Mouse (Mus musculus) CD4-positive, CD25-positive, alpha-beta regulatory T cell, adult 4 months (primary cell): ENCODE measurements at regions not wholly inside any gene's neighbourhood (a gene's known extent, or its start where the extent isn't known, plus 50 kb on each side); places are given as distances from the start of the nearest gene placed in this dataset.
"Not testable (repeated sequence)": the region's sequence is repeated elsewhere in the genome, so short reads cannot be mapped to it uniquely, and the experiment has no call there.

ENCODE experiments used
- ATAC-seq: one replicate; pipeline ENCODE4 v1.8.0; 2017

DNA sequence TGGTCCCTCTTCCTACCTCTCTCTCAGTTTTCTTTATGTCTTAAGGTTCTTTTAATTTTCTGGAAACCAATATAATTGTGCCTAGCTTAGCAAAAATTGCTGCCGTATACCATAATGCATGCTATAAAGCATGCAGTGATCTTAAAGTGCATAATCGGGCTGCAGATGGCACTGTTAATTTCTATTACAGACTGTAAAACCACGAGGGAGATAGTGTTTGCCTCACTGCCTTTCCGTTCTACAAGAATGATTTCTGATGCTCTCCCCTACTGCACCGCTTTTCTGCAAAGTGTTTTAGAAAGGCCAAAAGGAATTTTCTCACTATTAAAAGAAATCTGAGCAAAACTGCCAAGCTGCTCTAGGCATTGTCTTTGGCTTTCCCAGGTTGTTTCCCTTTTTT, 357.6 kb downstream of the Tusc1 start:
- no peak for ATAC-seq

GRCm38 (mm10) chr4:92942068-92942707, 393.1 kb downstream of the Tusc1 start:
- peak; percentile 62 for ATAC-seq

DNA sequence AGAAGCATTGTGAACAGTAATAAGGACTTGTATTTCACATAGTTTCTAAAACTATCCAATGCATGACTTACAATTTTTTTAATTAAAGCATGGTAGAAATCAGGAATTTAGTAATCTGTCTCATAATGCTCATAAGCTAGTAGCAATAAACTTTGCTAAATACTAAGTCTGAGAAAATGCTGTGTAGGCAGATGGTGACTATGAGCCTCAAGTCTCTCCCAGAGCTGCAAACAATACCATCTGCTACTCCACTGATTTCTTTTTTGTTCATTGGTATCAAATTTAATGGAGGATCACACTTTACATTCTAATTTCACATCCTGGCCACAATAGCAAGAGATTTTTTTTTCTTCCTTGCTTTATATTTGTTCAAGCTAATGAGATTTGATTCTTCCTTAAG, 404.0 kb downstream of the Tusc1 start:
- no peak for ATAC-seq

DNA sequence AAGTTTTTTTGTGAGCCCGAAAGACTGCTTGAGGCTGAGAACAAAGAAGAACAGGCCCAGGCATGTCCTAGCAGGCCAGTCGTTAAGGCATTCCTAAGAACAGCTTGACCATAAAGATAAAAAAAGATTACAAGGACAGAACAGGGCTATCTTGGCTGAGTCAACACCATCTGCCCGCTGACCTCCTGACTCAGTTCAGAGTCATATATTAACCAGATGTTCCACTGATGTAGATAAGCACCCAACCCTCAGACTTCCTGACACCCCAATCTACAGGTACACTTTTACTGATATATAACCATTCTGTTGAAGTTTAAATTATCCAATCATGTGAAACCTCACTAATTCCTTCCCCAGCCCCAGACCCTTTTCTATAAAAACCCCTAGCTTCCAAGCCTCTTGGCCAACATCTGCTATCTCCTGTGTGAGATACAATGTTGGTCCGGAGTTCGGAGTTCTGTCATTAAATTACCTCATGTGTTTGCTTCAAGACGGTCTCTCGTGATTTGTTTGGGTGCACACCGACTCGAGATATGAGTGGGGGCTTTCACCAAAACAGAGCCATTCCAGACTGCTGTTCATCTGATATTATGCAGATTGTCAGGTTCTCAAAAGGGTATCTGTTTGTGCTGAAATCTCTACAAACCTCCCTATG, 413.8 kb downstream of the Tusc1 start:
- no peak for ATAC-seq

DNA sequence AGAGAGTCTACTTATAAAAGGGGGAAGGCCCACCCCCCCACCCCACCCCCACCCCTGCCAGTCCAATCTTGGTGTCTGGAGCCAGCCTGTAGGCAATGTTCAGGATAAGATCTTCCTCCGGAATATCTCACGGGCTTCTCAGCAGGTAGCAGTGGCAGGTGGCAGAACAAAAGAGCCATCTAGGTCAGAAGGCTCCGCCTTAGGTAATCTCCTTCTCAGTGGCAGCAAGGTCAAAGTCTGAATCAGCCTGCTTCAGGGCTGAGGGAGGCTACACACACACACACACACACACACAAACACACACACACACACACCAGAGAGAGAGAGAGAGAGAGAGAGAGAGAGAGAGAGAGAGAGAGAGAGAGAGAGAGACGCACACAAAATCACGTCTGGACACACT, 431.8 kb downstream of the Tusc1 start:
- ATAC-seq: not testable (repeated sequence)
